Mouse (Mus musculus) neutrophil, adult 5-6 weeks (primary cell): ENCODE results near the gene Xrcc6. TPM values are rescaled to one million over a fixed set of nuclear protein-coding genes. Genes with fewer than 3 reads are reported as not detected.

Experiments used
- ATAC-seq: fragments of 151-379, 151-347 bp; 2 replicates; pipeline ENCODE4 v1.8.0; 2017; ENCODE audit warnings: mild to moderate bottlenecking, moderate TSS enrichment; ENCODE audit not compliant: insufficient number of reproducible peaks, poor library complexity, low FRiP score, severe bottlenecking; ENCODE audit errors: extremely low read depth
- total RNA-seq: library from RNA; stranded (forward); fragments of 200-1000 nt; gene quantifications from 2 replicates; pipeline ENCODE4 v1.2.3, GENCODE M21; 2017

Gene Xrcc6
- total RNA-seq, 1 experiment from 2014 or later = 33.9 TPM

GRCm38 (mm10) chr15:82058719-82059201 lies 71.1 kb downstream of the Xrcc6 start, which contains the start of gene 4930407I10Rik:
Gene 4930407I10Rik (plus strand): TSS chr15:82059151.
- ATAC-seq = no peak

DNA sequence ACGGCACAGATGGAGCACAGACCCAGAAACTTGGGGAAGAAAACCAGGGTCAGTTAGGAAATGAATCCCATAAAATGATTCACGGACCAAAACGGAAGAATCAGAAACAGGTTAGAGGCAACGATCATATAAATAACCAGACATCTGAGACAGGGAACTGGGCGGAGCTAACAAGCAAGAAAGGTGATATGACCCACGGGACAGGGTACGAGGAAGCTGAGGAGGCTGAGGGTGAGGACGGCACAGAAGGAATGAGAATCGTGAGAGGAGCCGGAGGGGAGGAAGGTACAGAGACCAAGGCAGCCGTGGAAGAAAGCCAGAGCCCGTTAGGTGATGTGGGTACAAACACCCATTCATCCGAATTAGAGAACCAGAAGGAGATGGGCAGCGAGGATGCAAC lies 76.3 kb downstream of the Xrcc6 start:
- no peak for ATAC-seq

DNA sequence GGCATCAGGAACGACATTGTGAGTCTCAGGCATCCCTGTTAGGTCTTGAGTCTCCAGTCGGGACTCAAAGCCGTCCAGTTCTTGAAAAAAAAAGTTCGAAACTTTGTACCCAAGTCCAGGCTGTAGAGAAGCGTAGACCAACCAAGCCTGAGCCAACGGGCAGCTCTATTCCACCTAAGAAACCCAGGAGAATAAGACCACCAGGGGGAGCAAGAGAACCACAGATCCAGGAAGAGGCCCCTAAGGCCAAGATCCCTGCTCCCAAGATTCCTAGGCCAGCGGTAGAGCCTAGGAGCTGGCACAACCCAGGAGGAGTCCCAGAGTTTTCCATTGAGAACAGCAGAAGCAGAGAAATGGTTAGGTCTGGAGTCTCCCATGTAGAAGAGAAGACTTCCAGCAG lies 77.9 kb downstream of the Xrcc6 start:
- ATAC-seq = no peak

DNA sequence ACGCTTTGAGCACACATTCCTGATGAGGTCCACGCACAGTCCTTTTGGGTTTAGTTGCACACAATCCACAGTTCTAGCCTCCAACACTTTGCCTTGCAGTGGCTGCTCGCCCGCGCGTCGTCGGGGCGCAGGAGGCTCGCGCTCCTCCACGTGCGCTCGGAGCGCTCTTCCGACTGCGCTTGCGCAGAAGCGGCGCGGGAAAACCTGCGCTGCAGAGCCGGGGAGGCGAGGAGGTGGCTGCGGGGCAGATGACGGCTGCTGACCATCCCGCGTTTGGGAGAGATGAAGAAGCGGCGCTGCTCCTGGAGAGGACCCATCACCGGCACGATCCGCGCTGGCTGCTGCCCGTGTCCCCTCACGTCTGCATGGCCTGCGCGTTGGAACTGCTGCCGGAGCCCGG lies 82.3 kb downstream of the Xrcc6 start, which contains the start of gene Mei1:
Gene Mei1 (plus strand): TSS at position 99 of the 400 bp plus-strand sequence.
- no peak for ATAC-seq

GRCm38 (mm10) chr15:82071816-82072469 lies 84.3 kb downstream of the Xrcc6 start:
- ATAC-seq = no peak

GRCm38 (mm10) chr15:82073490-82073889 lies 85.9 kb downstream of the Xrcc6 start:
- no peak for ATAC-seq

GRCm38 (mm10) chr15:82079883-82080282 lies 92.2 kb downstream of the Xrcc6 start:
- ATAC-seq = no peak

DNA sequence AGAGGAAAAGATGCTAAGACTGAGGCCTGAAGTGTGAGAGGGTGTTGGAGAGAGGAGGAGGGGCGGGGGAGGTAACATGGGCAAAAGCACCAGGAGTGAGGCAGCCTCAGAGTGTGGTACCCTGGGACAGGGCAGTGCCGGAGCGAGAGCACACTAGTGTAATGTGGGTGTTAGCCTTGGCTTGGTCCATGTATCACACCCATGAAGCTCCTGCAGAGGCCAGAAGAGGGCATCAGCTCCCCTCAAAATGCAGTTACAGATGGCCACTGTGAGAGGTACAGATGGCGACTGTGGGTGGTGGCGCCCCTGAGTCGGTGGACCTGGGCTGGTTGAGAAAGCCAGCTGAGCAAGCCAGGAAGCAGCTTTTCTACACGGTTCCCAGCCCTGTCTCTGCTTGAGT lies 93.5 kb downstream of the Xrcc6 start:
- peak; percentile 65; the same call in 1 of the 2 replicates for ATAC-seq

DNA sequence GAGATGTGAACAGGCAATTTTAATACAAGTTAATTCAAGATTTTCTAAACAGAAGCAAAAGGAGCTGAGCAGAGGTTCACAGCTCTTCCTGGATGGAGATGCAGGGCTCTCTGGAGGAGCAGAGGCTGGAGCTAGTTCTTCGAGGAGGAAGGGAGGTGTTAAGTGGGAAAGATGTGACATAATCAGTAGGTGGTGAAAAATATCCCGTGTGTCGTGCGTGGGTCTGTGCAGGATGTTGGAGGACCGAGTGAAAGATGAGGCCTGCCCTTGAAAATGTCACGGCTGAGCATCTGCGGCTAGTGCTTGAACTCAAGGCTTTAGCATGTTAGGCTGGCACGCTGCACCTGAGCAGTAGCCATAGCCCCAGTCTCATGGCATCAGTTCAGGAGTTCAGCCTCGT lies 98.0 kb downstream of the Xrcc6 start:
- no peak for ATAC-seq

GRCm38 (mm10) chr15:82086131-82086530 lies 98.5 kb downstream of the Xrcc6 start:
- no peak for ATAC-seq

DNA sequence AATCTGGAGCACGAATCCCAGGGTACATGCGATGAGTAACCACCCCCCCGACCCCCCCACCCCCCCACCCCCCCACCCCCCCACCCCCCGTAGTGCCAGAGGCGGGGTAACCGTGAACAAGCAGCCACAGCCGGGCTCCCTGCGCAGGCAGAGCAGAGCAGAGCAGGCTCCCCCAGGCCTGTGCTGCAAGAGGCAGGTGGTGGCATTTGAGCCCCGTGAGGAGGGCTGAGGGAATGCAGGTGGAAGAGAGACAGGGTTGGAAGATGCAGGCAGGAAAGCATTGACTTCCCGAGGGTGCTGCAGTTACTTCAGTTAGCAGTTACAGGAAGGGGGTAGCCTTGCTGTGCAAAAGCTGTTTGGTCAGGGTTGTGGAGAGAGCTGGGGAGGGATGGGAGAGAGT lies 99.6 kb downstream of the Xrcc6 start:
- ATAC-seq = no peak

Other genes with a start within 250 kb of the Xrcc6 start
- 13.6 and 14.5 TPM in 2 replicates for gene Zc3h7b, start 242.8 kb upstream of the Xrcc6 start, total RNA-seq
- 30.6 and 32.8 TPM in 2 replicates for gene Rangap1, start 242.3 kb upstream of the Xrcc6 start, total RNA-seq
- gene Tef, start 185.4 kb upstream of the Xrcc6 start, total RNA-seq = 26.2 and 29.4 TPM in 2 replicates
- 44.3 and 48.5 TPM in 2 replicates for gene Tob2, start 129.0 kb upstream of the Xrcc6 start, total RNA-seq
- gene Phf5a, start 115.9 kb upstream of the Xrcc6 start, total RNA-seq = 42.9 and 65.9 TPM in 2 replicates
- gene Aco2, start 115.5 kb upstream of the Xrcc6 start, total RNA-seq = 86.2 and 108 TPM in 2 replicates
- gene Polr3h, start 61.6 kb upstream of the Xrcc6 start, total RNA-seq = 11.5 and 12.2 TPM in 2 replicates
- gene Csdc2, start 51.1 kb upstream of the Xrcc6 start, total RNA-seq = 0.37 TPM in 1 of 2 replicates, not detected in the other
- gene Pmm1, start 26.9 kb upstream of the Xrcc6 start, total RNA-seq = 5.0 and 9.6 TPM in 2 replicates
- not detected in 2 replicates for gene 1700029P11Rik, start 7.3 kb upstream of the Xrcc6 start, total RNA-seq
- gene Desi1, start 46.0 kb downstream of the Xrcc6 start, total RNA-seq = 7.3 and 7.7 TPM in 2 replicates
- gene Snu13, start 59.8 kb downstream of the Xrcc6 start, total RNA-seq = 74.5 and 74.8 TPM in 2 replicates
- gene 4930407I10Rik, start 71.3 kb downstream of the Xrcc6 start, total RNA-seq = not detected in 2 replicates
- not detected in 2 replicates for gene Mei1, start 82.2 kb downstream of the Xrcc6 start, total RNA-seq
- 35.9 and 37.9 TPM in 2 replicates for gene Ccdc134, start 140.1 kb downstream of the Xrcc6 start, total RNA-seq
- gene Srebf2, start 159.3 kb downstream of the Xrcc6 start, total RNA-seq = 71.5 and 74.5 TPM in 2 replicates
- gene Shisa8, start 225.0 kb downstream of the Xrcc6 start, total RNA-seq = 0.58 and 1.1 TPM in 2 replicates
- 157 and 160 TPM in 2 replicates for gene Tnfrsf13c, start 236.5 kb downstream of the Xrcc6 start, total RNA-seq